Mouse (Mus musculus) cerebellum, postnatal 25 days (tissue): ENCODE data around the gene Gm16223.

Experiments used
- DNase-seq, 2 experiments: peaks; one replicate each; pipeline ENCODE4 v3.0.0; 2021; ENCODE audit warnings: mixed read lengths in 2 of 2

Gm16223 gene

GRCm38 (mm10) chr5:42224840-42225239 is 157.1 kb downstream of the Gm16223 start:
- peak; percentile 23 to 41 for DNase-seq

DNA sequence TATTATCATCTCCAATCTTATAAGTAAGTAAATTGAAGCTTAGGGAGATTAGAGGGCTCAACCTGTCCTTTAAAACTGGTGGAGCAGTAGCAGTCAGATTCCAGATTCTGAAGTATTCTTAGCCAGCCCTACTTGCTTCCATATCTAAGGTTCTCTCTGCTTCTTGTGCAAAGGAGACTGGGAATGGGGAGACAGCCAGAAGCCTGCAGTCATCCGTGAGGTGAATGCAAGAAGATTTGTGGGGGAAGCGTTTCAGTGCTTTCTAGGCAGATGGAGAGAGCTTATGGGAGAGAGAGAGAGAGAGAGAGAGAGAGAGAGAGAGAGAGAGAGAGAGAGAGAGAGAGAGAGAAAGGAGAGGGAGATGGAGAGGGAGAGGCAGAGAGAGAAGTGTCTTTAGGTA is 160.9 kb downstream of the Gm16223 start:
- DNase-seq, result peak in 1 of 2 experiments; percentile 8

DNA sequence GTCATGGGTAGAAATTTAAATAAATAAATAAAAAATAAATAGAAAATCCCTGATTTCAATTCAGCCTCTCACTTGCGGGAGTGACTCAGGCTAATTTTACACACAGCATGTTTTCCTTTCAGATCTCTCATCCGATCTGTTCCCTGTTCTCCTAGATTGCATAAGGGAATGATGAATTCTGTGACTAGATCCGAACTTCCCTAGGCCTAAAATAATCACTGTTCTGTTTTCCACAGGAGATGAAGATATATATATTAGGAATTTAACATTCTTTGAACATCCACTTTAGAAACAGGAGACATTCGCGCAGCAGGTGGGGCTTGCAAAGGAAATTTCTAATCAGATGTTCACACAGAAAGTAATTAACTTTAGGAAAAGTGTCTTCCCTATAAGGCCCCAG is 171.5 kb downstream of the Gm16223 start:
- no peak for DNase-seq

- no peak for DNase-seq
These were observed 172.0 kb downstream of the Gm16223 start for GRCm38 (mm10) chr5:42239806-42240205.

DNA sequence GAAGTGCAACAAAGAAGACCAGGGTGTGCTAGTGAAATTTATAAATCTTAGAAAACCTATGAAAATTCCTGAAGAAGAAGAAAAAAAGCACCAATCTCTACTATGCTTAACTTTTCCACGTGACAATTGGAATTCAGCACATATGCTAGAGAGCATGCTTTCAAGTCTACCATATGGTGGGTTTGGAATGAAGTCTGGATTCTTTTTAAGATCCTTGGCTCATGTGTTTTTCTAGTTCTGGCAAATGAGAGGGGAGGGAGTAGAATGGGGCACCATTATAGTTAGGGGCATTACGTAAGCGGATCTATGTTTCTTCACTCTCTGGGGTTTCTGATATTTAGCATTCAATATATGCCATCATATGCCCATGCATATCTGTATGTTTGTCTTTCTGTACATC is 182.6 kb downstream of the Gm16223 start:
- no peak for DNase-seq
